Mouse (Mus musculus): ENCODE data around the gene Nptxr.

Nptxr gene

DNA sequence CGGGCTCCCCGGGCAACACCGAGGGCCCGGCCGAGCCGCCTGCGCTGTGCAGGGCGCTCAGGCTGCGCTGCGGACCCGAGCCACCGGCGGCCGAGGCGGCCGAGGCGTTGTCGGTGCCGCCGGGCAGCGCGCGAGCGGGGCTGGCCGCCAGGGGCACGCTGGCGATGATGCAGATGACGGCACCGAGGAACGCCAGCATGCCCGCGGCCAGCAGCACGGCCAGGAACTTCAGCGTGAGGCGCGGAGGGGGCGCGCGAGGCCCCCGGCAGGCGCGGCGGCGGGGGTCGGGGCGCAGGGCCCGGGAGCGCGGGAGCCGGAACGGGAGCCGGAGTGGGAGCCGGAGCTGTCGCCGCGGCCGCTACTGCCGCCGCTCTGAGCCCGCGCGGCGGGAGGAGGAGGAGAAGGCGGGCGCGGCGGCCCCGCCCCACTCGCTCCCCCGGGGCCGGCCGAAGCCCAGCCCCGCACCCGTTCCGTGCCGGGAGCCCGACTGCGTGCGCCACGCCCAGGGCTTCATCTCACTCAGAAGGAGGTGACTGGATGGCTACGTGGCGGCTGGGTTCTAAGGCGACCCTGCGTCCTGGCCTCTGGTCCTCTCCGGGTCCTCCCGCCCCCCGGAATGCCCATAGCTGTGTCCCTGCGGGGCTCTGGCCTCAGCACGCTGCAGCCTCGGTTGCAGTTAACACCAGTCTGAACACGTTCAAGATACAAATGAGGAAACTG lies at the start of gene Nptxr:
TSS of gene Nptxr (minus strand) at position 415 of the 720 bp plus-strand sequence.
- peak; percentile 68 for DNase-seq (ENCODE audit: low spot score)

DNA sequence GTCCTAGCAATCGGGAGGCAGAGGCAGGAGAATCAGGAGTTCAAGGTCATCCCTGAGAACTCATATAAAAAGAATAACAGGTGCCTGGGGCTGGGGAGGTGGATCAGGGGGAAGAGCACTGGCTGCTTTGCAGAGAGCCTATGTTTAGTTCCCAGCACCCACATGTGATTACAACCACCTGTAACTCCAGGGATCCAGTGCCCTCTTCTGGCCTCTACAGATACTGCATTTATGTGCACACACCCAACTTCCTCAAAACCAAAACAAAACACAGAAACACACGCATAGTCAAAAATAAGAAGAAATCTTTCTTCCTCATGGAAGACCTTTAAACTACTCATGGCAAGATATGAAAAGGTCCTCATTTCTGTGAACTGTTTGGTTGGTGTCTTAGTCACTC lies 45.6 kb upstream of the Nptxr start:
- DNase-seq (ENCODE audit: low spot score), result no peak

DNA sequence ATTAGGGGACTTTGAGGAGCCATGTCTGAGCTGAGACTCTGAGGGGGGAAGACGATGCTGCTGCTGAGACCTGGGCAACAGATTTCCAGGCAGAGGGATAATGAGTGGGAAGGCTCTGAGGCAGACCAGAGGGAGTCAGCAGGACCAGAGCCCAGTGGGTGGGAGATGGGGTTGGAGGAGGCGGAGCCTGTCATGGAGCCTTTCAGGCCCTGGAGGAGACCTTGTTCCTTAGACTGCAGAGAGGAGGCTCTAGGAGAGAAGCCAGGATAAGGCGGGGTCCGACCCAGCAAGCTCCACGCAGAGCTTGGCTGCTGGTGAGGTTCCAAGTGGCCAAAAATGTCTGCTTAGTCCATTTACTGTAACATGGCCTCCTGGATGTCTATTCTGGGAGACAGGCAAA lies 42.5 kb upstream of the Nptxr start:
- DNase-seq (ENCODE audit: low spot score), result no peak

DNA sequence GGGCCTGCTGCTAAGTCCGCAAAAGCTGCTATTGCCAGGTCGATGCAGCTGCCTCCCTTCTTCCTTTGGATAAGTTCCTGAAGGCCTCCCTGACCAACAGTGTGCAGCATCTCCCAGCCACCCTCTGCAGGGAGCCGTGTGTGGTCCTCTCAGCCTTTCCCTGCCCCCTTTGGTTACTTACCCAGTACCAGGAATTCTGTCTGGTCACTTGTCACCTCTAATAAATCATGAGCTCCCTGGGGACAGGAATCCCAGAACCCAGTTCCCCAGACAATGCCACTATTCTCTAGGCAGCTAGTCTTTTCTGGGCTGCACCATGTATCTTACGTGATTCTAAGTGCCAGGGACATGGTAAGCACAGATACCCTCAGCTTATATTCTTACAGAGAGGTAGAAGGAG lies 41.4 kb upstream of the Nptxr start:
- DNase-seq (ENCODE audit: low spot score), result no peak

DNA sequence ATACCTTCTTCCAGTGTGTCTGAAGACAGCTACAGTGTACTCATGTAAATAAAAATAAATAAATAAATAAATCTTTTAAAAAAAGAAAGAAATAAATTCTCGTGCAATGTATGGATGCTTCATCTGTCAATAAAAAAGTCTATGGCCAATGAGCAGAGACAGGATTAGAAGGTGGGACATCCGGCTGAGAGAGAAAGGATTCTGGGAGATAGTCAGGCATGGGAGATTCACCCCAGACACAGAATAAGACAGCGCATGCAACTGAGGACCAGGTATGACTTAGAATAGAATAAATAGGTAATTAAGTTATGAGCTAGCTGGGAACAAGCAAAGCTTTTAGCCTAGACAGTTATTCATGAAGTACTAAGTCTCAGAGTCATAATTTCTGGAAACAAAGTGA lies 38.4 kb upstream of the Nptxr start:
- DNase-seq (ENCODE audit: low spot score), result no peak

DNA sequence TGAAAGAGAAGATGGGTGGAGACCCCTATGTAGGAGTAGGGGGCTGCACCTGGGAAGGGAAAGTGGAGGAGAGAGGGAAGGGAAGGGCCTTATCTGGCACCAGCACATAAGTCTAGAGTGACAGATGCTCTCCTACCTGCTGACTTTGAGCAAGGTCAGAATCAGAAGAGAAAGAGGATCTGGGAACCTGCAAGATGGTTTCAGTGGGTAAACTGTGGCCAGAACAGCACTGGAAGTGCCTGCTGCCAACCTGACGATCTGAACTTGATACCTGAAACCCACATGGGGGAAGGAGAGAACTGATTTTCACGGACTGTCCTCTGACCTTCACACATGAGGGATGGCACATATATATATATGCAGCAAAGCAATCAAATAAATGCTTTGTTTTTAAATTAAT lies 35.7 kb upstream of the Nptxr start:
- no peak for DNase-seq (ENCODE audit: low spot score)

DNA sequence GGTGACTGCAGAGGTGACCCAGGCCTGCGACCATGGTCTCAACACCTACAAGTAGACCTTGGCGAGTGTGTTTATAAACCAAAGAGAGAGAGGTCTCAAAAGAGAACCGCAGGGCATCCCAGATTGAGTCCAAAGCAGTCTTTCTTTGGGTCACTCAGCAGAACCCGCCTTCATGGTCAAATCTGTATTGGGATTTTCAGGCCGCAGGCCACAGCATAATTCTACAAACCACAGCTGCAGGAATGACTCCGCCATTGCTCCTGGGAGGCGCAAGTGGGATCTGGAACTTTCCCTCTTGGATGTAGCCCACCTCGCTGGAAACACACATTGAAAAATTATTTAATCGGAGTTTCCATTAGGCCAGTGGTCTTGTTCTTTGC lies 30.3 kb upstream of the Nptxr start:
- DNase-seq (ENCODE audit: low spot score), result no peak

DNA sequence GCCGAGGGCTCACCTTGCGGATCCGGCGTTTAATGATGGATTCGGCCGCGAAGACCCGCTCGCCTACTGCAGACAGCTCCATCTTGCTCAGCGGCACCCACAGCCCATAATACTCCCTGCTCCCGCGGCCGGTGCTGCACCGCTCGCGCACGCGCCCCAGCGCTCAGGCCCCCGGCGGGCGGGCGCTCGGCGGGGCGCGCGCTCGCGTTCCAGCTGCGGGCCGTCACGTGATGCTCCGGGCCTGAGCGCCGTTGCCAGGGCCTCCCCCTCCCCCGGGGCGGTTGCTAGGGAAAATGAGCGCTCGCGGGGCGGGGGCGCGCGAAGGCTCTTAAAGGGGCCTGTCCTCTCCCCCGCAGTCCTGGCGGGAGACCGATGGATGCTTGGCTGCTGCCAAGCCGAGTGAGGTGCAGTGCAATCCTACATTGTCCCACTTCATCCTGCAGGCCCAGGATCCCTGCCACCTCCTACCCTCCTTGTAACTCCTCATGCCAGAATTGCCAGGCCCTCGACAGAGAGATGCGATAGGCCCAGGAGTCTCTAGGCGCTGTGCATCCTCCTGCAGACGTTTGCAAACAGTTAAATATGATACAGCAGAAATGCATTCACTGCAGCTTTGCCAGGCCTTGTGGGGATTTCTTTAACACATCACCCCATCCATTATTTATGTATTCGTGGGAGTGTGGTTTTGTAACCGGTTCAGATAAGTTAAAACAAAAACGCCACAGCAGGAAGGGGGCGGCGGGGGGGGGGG lies 29.7 kb upstream of the Nptxr start, which contains the start of the genes Npcd and Cbx6:
TSS of gene Npcd (minus strand) at position 108 of the 751 bp plus-strand sequence.
TSS of gene Cbx6 (minus strand) at position 559 of the 751 bp plus-strand sequence.
- peak; percentile 97 for DNase-seq (ENCODE audit: low spot score)

DNA sequence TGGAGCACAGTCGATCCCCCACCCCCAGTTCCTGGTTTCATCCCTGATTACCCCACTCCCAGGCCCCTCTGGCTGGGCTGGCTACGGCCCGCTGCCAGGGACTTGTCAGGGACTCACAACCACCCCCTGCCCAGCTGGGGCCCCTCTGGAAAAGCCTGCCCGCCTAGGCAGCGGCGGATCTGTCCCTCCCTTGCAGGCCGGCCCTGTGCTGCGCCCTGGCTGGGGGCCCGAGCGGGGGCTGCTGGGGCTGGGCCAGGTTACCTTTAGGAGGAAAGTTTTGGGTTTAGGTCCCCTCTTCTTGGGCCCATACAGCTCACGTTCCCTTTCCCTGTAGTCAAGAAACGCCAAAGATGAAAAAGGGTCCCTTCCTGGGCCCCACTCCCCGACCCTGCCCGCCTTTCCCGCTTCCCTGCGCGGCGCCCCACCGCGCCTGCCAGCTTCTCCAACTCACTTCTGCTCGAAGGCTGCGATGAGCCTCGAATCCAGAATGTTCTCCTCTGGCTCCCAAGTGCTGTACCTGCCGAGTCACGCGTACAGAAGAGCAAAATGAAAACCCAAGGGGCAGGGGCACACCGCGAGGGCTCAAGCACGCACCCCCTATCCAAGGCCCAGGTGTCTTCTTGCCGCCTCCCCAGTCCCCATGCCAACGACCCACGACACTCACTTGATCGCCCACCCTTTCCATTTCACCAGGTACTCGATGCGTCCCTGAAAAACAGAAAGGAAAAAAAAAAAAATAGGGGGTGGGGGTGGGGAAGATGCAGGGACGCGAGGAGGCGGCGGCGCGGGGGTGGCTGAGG lies 28.9 kb upstream of the Nptxr start:
- peak; percentile 32 for DNase-seq (ENCODE audit: low spot score)

DNA sequence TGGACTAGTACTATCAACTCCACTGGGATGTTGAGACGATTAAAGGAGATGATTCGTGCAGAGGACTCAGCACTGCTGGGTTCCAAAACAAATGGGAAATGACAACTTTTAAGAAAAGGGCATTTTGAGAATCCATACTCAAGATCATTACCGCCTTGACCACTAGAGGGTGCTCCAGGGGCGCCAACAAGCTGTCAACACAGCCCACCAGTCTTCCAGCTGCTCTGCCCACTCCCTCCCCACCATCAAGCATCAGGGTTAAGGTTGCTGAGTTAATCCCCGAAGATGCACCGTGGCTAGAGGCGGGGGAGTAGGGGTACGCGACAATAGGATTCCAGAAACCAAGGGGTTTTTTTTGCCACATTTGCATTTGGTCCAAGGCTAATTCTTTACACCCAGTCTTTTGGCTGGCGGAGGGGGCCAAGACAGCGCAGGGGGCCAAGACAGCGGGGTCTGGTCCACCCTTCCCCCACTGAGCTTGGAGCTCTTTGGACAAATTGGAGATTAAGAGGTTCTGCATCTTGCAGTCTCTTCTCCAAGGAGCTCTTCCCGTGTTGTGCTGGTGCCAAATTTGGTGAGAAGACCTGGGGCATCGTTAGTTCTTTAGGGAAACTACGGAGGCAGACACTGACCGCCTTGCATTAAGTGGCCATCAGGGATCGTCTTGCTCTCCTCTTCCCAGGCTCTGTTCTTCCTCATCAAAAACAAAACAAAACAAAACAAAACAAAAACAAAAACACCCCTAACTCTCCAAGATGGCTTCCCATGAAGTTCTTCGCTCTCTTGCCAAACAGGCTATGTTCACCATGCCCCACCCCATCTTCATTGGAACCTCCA lies 27.7 kb upstream of the Nptxr start:
- peak; percentile 92 for DNase-seq (ENCODE audit: low spot score)

DNA sequence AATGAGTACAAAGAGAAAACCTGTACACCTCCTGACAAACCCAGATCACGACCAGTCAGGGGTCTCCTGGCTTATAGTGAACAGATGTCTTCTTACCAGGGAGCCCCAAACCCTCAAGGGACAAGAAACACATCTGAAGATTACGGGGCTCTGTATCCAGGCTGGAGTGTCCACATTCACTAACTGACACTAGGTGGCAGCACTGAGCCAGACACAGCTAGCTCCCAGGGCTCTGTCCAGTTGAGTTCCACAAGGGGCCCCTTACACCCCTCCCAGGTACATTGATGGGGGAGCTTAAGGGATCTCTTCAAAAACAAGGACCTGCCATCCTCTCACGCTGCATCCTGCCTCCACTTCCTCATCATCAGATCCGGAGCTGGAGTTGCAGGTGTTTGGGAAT lies 25.8 kb upstream of the Nptxr start:
- peak; percentile 91 for DNase-seq (ENCODE audit: low spot score)

DNA sequence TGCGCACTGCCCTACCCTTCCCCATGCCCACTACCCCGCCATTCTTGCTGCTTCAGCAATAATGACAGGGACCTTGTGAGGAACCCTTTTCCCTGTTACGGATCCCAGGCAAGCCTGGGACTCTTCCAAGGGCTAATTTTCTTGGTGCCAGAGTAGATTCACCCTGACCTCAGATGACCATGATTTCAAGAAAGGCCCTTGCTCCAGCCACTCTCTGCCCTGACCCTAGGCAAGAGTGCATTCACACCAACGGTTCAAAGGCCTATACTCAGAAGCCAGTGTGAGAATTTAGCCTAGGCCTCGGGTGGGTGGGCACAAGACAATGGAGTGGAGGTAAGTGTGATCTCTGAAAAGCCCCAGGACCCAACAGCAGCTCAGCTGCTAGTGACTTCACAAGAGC lies 24.9 kb upstream of the Nptxr start:
- DNase-seq (ENCODE audit: low spot score), result no peak

DNA sequence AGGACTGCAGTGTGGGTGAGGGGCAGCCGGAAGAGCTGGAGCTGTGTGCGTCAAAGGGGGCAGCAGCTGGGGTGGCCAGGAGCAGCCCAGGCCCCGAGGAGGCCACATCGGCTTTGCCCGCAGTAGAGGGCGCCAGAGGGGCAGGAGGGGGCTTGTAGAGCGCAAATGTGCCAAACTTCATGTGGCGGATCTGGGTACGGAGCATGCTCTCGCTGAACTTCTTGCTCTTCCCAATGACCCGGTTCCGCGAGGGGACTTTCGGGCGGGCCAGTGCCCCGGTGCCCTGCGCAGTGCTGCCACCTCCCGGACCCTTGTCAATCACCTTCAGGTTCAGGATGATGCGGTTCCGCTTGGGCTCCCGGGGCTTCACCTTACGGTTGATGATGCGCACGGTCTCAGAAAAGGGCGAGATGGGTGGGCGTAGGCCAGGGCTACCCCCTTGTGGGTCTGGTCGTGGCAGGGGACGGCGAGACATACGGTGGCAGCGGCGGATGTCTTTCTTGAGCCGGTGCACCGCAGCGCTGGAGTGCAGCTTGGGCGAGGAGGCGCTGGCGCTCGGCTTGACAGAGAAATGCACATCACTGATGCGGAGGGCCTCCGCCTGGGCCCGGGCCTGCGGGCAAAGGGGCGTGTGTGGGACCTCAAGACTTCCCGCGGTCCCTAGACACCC lies 23.9 kb upstream of the Nptxr start:
- DNase-seq (ENCODE audit: low spot score), result peak; percentile 38

DNA sequence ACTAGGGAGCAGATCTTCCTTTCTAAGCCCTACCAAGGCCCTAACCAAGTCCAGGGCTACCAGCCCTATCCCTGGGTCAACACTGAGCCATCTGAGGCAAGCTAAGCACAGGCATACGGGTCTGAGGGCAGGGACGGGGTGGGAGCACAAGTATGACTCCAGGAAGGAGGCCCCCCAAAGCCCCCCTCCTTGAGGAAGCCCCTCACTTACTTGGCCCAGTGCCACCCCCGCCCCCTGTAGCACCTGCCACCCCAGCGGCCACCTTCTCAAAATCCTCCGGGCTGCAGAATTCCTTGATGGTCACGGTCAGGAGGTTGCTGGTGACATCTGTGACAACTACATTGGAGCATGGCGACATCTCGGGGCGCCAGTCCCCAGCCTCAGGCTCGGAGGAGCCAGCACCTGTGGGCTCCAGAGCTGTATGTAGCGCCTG lies 23.2 kb upstream of the Nptxr start:
- DNase-seq (ENCODE audit: low spot score), result no peak

DNA sequence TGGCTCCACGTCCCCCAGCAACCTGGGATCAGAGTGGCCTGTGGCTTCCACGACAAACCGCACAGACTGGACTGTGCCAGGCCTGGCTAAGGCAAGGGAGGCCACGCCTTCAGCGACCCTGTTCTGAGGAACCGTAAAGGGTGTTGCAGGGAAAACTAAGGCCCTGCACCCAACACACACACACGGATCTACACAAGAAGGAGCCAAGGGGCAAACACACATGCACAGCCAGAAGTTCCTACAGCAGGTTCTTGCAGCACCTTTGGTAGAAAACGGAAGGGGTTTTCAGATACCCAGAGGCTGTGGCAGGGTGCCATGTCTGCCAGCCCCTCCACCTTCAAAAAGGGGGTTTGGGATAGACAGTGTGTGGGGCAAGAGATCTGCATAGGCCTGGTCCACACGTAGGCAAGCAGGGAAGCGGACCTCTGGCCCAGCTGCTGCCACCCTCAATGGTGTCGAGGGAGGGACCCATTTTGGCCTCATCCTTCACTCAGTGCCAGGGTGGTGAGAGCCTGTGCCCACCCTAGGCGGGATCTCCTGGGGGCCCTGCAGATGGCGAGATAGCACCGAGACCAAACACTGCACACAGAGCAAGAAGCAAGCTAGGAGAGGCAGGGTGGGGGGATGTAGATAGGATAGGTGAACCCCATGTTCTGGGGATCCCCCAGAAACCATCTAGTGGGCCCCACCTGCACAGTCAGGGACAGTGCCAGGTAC lies 22.7 kb upstream of the Nptxr start:
- no peak for DNase-seq (ENCODE audit: low spot score)

DNA sequence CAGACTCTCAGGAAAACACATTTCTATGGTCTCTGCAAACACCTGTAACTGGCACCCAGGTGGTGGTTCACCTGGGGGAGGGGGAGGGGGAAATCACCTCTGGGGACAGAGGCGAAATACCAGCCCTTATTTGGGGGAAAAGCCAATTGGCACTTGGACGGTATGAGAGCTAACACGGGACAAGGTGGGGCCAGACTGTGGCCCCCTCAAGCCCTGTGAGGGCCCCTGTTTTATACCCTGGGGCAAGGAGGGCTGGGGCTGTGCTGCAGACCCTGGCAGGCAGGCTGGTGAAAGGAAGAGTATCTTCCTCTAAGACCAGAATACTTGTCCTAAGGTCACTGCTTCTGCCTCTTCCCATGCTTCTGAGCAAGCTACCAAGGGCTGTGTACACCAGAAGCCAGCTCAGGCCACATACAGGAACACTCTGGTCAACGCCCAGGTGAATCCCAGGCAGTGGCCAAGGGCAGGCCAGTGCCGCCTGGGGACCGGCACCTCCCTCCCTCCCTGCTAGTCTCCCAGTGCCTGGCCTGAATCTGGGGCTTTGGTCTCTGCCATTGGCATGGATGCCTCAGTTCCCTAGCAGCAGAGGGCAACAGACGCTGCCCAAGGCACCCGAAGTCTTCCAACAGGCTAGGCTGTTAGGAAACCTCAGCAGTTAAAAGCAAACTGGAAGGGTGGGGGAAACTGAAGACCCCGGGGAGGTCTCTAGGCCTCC lies 21.8 kb upstream of the Nptxr start:
- no peak for DNase-seq (ENCODE audit: low spot score)

DNA sequence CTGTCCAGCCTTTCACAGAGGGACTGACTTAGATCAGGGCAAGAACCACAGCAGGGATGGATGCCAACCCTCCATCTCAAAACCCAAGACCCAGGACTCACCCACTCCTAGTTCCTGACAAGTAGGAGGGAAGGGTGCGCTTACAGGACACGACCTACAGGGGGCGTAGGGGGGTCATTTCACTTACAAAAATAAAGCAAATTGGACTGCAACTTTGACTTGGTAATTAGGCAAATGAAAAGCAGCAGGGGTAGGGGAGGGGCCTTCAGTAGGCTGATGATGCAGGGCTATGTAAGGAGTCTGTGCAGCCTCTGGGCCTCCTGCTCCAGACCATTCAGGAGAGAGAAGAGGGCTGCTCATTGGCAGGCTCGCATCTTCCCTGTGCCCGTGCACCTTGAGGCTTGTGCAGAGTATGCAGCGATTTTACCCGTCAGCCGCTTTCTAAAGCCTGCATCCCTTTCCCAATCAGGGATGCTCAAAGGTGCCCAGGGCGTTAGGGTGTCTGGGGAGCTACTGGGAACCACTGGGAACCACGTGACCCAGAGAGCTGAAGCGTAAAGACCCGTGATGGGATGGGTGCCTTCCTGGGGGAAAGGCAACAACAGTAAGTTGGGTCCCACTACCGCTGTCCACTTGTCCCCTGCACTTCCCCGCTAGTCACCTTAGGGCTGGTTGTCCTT lies 20.7 kb upstream of the Nptxr start:
- peak; percentile 55 for DNase-seq (ENCODE audit: low spot score)

DNA sequence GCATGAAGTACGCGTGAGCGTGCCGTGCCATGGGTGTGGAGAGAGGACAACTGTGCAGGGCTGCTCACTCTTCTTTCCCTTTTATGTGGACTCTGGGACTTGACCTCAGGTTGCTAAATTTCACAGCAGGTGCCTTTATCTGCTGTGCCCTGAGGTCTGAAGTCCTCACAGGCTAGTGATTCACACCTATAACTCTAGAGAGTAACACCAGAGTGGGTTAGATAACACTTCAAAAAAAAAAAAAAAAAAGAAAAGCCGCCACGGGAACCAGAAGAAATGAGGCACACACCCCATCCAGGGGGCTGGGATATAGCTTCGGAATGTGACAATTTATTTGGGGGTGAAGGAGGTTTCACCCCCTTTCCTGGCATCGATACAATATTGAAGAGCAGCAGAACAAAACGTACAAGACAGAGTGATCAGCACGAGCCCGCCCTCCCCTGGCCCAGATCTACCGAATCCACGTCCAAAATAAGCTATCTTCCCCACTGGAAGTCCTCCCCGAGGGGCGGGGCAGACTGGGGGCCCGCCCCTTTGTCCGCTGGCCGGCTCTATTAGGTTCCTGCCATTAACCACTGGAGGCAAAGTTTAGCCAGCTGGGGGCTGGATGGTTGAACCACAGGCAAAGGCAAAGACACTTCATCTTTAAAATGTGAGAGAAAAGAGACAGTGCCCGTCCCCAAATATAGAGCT lies 19.2 kb upstream of the Nptxr start:
- DNase-seq (ENCODE audit: low spot score), result no peak
